Mouse (Mus musculus): ENCODE results near the gene Dennd1a. TPM values are rescaled to one million over a fixed set of nuclear protein-coding genes. Genes with fewer than 3 reads are reported as not detected.

The Dennd1a gene
- polyA plus RNA-seq, 1 experiment: 17.5 TPM

- Histone ChIP-seq H3K36me3 (ENCODE audit: control insufficient read depth, insufficient read depth, low read length) (peaks cover 3% of the 10 kb centered on the region; the same call in 1 of the 2 replicates), H3K27me3 (ENCODE audit: control insufficient read depth, insufficient read depth, low read length) (no peaks in the 10 kb centered on the region), H3K4me3 (ENCODE audit: extremely low read depth, insufficient read depth, insufficient read length) (no peak overlapping the region), H3K4me1 (ENCODE audit: control insufficient read depth, insufficient read depth, insufficient read length) (no peaks in the 10 kb centered on the region), H3K27ac (ENCODE audit: insufficient read depth, low read length) (no peak overlapping the region)
- 84% methylated on average over 9 of the region's 9 CpGs for WGBS
- no peak for DNase-seq (ENCODE audit: low read depth in 1 of 2, low spot score in 2 of 2)
- TF ChIP-seq CTCF (IDR thresholded peaks at IDR 0.05; ENCODE audit: extremely low read depth, insufficient read depth, insufficient read length, insufficient replicate concordance): no peak
- TF ChIP-seq POLR2A (IDR thresholded peaks at IDR 0.05; ENCODE audit: low read depth, low read length): no peak
Observed at GRCm38 (mm10) chr2:37829758-37830275, 457.4 kb downstream of the Dennd1a start.

GRCm38 (mm10) chr2:37823826-37824225 lies 463.4 kb downstream of the Dennd1a start:
- 90% methylated on average over 2 of the region's 2 CpGs for WGBS
- H3K36me3 ChIP-seq (ENCODE audit: control insufficient read depth, insufficient read depth, low read length): no peaks in the 10 kb centered on the region
- DNase-seq (ENCODE audit: low read depth in 1 of 2, low spot score in 2 of 2): no peak

GRCm38 (mm10) chr2:37822122-37822521 lies 465.1 kb downstream of the Dennd1a start:
- H3K36me3 ChIP-seq (ENCODE audit: control insufficient read depth, insufficient read depth, low read length): no peaks in the 10 kb centered on the region
- DNase-seq (ENCODE audit: low read depth in 1 of 2, low spot score in 2 of 2): no peak
- H3K4me1 ChIP-seq (ENCODE audit: control insufficient read depth, insufficient read depth, insufficient read length): no peaks in the 10 kb centered on the region
- WGBS: 94% methylated on average over 5 of the region's 5 CpGs
- no peak for TF ChIP-seq POLR2A (IDR thresholded peaks at IDR 0.05; ENCODE audit: low read depth, low read length)
- TF ChIP-seq CTCF (IDR thresholded peaks at IDR 0.05; ENCODE audit: extremely low read depth, insufficient read depth, insufficient read length, insufficient replicate concordance): no peak
- no peak overlapping the region for H3K4me3 ChIP-seq (ENCODE audit: extremely low read depth, insufficient read depth, insufficient read length)
- H3K27me3 ChIP-seq (ENCODE audit: control insufficient read depth, insufficient read depth, low read length): no peaks in the 10 kb centered on the region
- no peak overlapping the region for H3K27ac ChIP-seq (ENCODE audit: insufficient read depth, low read length)

More at GRCm38 (mm10) chr2:37823826-37824225, 463.4 kb downstream of the Dennd1a start:
- TF ChIP-seq CTCF (IDR thresholded peaks at IDR 0.05; ENCODE audit: extremely low read depth, insufficient read depth, insufficient read length, insufficient replicate concordance): no peak
- TF ChIP-seq POLR2A (IDR thresholded peaks at IDR 0.05; ENCODE audit: low read depth, low read length): no peak
- Histone ChIP-seq H3K4me3 (ENCODE audit: extremely low read depth, insufficient read depth, insufficient read length) (no peak overlapping the region), H3K27me3 (ENCODE audit: control insufficient read depth, insufficient read depth, low read length) (no peaks in the 10 kb centered on the region), H3K27ac (ENCODE audit: insufficient read depth, low read length) (no peak overlapping the region), H3K4me1 (ENCODE audit: control insufficient read depth, insufficient read depth, insufficient read length) (no peaks in the 10 kb centered on the region)

- Histone ChIP-seq H3K4me3 (ENCODE audit: extremely low read depth, insufficient read depth, insufficient read length) (no peak overlapping the region), H3K36me3 (ENCODE audit: control insufficient read depth, insufficient read depth, low read length) (no peaks in the 10 kb centered on the region), H3K27ac (ENCODE audit: insufficient read depth, low read length) (no peak overlapping the region), H3K4me1 (ENCODE audit: control insufficient read depth, insufficient read depth, insufficient read length) (no peaks in the 10 kb centered on the region), H3K27me3 (ENCODE audit: control insufficient read depth, insufficient read depth, low read length) (no peaks in the 10 kb centered on the region)
- no peak for TF ChIP-seq CTCF (IDR thresholded peaks at IDR 0.05; ENCODE audit: extremely low read depth, insufficient read depth, insufficient read length, insufficient replicate concordance)
- TF ChIP-seq POLR2A (IDR thresholded peaks at IDR 0.05; ENCODE audit: low read depth, low read length): no peak
- 92% methylated on average over 4 of the region's 4 CpGs for WGBS
- no peak for DNase-seq (ENCODE audit: low read depth in 1 of 2, low spot score in 2 of 2)
Observed at GRCm38 (mm10) chr2:37819526-37820152, 467.6 kb downstream of the Dennd1a start.

GRCm38 (mm10) chr2:37818761-37819525 lies 468.2 kb downstream of the Dennd1a start:
- Histone ChIP-seq H3K27ac (ENCODE audit: insufficient read depth, low read length) (no peak overlapping the region), H3K27me3 (ENCODE audit: control insufficient read depth, insufficient read depth, low read length) (no peaks in the 10 kb centered on the region), H3K4me1 (ENCODE audit: control insufficient read depth, insufficient read depth, insufficient read length) (no peaks in the 10 kb centered on the region), H3K36me3 (ENCODE audit: control insufficient read depth, insufficient read depth, low read length) (no peaks in the 10 kb centered on the region), H3K4me3 (ENCODE audit: extremely low read depth, insufficient read depth, insufficient read length) (no peak overlapping the region)
- DNase-seq (ENCODE audit: low read depth in 1 of 2, low spot score in 2 of 2): no peak
- 78% methylated on average over 5 of the region's 5 CpGs for WGBS
- TF ChIP-seq POLR2A (IDR thresholded peaks at IDR 0.05; ENCODE audit: low read depth, low read length) (no peak), CTCF (IDR thresholded peaks at IDR 0.05; ENCODE audit: extremely low read depth, insufficient read depth, insufficient read length, insufficient replicate concordance) (no peak)

- no peaks in the 10 kb centered on the region for H3K27me3 ChIP-seq (ENCODE audit: control insufficient read depth, insufficient read depth, low read length)
- TF ChIP-seq CTCF (IDR thresholded peaks at IDR 0.05; ENCODE audit: extremely low read depth, insufficient read depth, insufficient read length, insufficient replicate concordance): peak; percentile 72; the same call in 1 of the 2 replicates
- TF ChIP-seq POLR2A (IDR thresholded peaks at IDR 0.05; ENCODE audit: low read depth, low read length): no peak
- peak in 1 of 2 experiments; percentile 54 for DNase-seq (ENCODE audit: low read depth in 1 of 2, low spot score in 2 of 2)
- H3K36me3 ChIP-seq (ENCODE audit: control insufficient read depth, insufficient read depth, low read length): no peaks in the 10 kb centered on the region
- H3K4me3 ChIP-seq (ENCODE audit: extremely low read depth, insufficient read depth, insufficient read length): no peak overlapping the region
- WGBS: 35% methylated on average over 3 of the region's 3 CpGs
- no peaks in the 10 kb centered on the region for H3K4me1 ChIP-seq (ENCODE audit: control insufficient read depth, insufficient read depth, insufficient read length)
- H3K27ac ChIP-seq (ENCODE audit: insufficient read depth, low read length): no peak overlapping the region
Observed at GRCm38 (mm10) chr2:37815676-37816075, 471.5 kb downstream of the Dennd1a start.

All from spleen, adult 2 months (tissue).